Mouse (Mus musculus): ENCODE data around the gene Zfp217. TPM values are rescaled to one million over a fixed set of nuclear protein-coding genes. Genes with fewer than 3 reads are reported as not detected.

Gene Zfp217
- total RNA-seq, 1 experiment from 2014 or later: 35.4 TPM

DNA sequence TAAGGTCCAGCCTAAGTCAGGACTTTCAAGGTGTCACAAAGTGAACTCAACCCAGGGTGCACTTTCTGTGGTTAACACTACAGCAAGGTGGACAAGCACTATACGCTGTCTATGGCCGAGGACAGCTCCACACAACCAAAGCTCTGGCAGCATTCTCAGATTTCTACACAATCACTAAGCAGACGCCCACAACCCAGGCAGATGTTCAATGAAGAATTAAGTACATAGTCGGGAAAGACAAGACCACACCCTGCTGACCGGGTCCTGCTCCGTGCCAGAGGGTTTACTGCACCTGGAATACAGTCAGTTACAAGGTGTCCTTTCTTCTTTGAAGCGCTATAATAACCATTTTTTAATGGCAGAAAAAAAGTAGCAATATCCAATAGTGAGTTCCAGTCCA lies 25.7 kb downstream of the Zfp217 start:
- no peak for ATAC-seq (replicated peaks in 1 of 2; ENCODE audit: insufficient read depth in 1 of 2, low FRiP score in 2 of 2, low TSS enrichment in 1 of 2, low read depth in 1 of 2, poor library complexity in 2 of 2, severe bottlenecking in 2 of 2)

DNA sequence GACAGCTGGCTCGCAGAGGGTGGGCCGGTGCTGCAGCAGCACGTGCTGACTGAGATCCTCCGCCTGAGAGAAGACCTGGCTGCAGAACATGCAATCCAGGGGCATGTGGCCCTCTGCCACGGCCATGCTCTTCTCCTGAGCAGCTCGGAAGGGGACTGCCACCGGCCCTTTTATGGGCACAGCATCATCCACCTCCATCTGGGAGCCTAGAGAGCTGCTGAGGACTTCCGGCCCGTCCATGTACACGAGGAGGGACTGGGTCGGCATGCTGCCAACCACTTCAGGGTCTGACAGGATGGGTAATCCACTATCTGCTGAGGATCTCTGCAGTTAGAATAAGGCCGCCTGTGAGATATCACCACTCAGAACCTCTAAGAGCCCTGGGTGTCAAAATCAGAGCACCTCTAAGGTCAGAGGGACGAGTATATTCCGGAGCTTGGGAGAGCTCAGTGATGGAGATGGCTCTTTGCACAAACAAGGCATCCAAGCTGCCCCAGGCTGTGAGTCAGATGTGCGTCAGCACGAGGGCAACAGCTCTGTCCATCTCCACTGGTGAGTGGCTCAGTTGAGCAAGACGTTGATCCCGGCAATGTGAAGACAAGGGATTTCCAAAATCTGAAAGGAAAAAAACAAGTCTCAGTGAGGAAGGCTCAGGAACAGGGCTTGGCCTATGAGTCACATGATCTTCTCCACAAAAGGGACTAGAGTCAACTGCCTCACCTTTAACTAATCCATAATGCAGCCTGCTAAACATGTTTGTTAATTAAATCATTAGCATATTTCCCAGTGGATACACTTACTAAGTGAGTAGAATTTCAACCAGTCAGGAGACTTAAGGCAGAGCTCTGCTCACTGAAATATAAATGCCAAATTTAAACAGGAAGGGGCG lies 27.5 kb downstream of the Zfp217 start:
- ATAC-seq (replicated peaks in 1 of 2; ENCODE audit: insufficient read depth in 1 of 2, low FRiP score in 2 of 2, low TSS enrichment in 1 of 2, low read depth in 1 of 2, poor library complexity in 2 of 2, severe bottlenecking in 2 of 2): no peak

DNA sequence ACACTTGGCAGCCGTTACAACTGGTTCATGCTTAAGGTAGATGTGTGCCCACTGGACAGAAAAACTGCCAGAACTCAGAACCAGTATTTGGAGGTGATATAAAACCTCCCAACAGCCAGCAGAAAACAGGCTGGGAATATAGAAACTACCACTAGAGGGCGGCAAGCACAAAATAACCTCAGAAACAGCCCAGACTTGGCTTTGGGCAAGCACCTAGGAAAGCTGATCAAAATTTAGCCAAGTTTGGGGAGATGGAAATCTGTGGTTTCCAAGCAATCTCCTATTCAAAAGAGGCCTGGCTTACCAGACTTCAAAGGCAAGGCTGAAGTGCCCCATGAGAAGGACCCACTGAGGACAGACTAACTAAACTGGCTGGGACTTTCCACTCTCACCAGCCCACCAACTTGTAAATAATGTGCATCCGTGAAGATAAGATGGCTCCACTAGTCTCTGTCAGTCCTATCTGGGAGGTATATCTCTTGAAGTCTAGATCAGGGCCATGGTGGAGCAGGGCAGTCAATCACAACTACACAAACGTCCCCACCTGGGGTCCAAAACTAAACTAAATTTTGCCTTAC lies 31.1 kb downstream of the Zfp217 start:
- ATAC-seq (replicated peaks in 1 of 2; ENCODE audit: insufficient read depth in 1 of 2, low FRiP score in 2 of 2, low TSS enrichment in 1 of 2, low read depth in 1 of 2, poor library complexity in 2 of 2, severe bottlenecking in 2 of 2): peak; percentile 23 to 43; a peak in 1 of 4 replicates

DNA sequence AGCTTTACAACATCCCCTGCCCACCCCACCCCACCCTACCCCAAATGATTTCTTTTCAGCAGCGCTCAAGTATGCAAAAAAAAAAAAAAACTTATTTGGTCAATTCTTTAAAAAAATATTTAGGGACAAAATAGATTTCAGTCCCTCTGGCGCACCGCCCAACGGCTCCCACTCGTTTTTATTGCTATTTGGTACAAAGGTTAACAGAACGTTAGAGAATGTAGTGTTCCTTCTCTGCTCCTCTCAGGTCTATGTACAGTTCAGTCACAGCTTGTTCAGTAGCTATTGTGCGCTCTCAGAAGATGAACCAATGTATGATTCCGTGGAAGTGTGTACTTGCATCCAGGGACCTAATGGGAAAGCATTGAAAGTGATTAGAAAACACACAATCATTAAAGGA lies 37.6 kb downstream of the Zfp217 start:
- no peak for ATAC-seq (replicated peaks in 1 of 2; ENCODE audit: insufficient read depth in 1 of 2, low FRiP score in 2 of 2, low TSS enrichment in 1 of 2, low read depth in 1 of 2, poor library complexity in 2 of 2, severe bottlenecking in 2 of 2)

DNA sequence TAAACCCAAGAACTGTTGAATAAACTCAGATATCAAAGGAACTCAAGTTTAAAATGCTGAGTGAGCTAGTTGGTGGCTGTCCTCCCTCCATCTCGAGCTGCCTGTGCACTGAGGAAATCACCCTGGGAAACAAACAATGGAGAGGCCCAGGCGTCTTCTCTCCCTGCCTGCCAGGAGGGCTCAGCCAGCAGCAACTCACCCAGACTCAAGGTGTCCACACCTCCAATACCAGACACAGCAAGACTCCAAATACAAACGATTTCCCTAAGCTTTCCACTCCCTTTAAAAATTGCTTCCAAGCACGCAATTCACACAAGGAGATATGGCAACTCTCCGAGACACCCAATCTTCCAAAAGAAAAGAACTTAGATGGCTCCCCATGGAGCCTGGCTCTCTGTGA lies 38.4 kb downstream of the Zfp217 start:
- ATAC-seq (replicated peaks in 1 of 2; ENCODE audit: insufficient read depth in 1 of 2, low FRiP score in 2 of 2, low TSS enrichment in 1 of 2, low read depth in 1 of 2, poor library complexity in 2 of 2, severe bottlenecking in 2 of 2): no peak

DNA sequence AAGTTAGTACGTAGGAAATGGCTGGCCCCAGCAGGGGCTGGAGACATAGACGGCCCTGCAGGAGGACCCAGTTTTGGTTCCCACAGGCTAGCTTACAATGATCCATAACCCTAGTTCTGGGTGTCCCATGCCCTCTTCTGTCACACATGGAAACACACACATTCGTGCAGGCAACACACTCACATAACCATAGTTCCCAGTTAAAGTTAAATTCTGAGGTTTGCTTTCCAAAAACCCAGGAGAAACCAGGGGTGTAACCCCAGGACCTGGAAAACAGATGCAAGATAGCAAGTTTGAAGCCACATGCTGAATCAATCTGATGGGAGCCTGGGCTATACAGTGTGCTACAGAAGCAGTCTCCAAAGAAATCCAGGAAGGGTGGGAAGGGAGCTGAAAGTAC lies 40.1 kb downstream of the Zfp217 start:
- ATAC-seq (replicated peaks in 1 of 2; ENCODE audit: insufficient read depth in 1 of 2, low FRiP score in 2 of 2, low TSS enrichment in 1 of 2, low read depth in 1 of 2, poor library complexity in 2 of 2, severe bottlenecking in 2 of 2): peak in 1 of 2 experiments; percentile 47; a peak in 1 of 4 replicates

DNA sequence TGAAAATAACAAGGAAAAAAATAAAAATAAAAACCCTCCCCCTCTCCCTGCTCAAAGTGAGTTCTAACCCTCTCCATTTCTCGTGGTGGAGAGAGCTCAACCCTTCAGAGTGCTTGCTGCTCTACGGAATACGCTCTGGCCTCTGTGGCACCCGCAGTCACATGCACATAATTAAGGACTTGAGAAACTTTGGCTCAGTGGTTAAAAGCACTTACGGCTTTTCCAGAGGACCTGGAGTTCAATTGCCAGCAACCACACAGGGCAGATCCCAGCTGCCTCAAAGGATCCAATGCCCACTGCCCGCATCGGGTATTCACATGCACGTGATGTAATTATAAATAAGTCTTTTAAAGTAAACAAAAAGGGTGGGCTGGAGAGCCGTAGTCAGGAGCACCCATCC lies 41.9 kb downstream of the Zfp217 start:
- ATAC-seq (replicated peaks in 1 of 2; ENCODE audit: insufficient read depth in 1 of 2, low FRiP score in 2 of 2, low TSS enrichment in 1 of 2, low read depth in 1 of 2, poor library complexity in 2 of 2, severe bottlenecking in 2 of 2): no peak

DNA sequence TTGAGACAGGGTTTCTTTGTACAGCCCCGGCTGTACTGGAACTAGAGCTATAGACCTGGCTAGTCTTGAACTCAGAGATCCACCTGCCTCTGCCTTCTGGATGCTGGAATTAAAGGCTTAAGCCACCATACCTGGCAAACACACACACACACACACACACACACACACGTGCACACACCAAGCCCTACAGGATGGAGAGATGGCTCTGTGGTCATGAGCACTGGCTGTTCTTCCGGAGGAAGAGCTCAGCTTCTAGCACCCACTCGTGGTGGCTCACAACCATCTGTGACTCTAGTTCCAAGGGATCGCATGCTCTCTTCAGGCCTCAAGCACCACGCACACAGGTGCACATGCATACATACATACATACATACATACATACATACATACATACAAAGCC lies 43.5 kb downstream of the Zfp217 start:
- no peak for ATAC-seq (replicated peaks in 1 of 2; ENCODE audit: insufficient read depth in 1 of 2, low FRiP score in 2 of 2, low TSS enrichment in 1 of 2, low read depth in 1 of 2, poor library complexity in 2 of 2, severe bottlenecking in 2 of 2)

DNA sequence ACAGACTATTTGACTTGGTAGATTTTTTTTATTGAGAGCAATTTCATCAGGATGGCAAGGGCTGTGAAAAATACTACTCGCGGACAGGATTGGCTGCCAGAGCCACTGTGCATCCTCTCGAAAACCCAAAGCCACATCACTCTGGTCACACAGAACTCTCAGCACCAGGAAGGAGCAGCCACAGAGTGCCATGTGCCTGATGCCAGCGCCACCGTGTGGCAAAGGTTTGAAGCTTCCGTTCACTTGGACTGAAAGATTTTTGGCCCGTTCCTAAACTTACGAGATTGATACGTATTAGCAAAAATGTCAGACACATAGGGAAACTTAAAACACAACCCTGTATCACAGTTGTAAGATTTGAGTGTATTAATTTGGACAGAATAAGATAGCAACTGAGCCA lies 44.1 kb downstream of the Zfp217 start:
- peak; percentile 63 to 68 for ATAC-seq (replicated peaks in 1 of 2; ENCODE audit: insufficient read depth in 1 of 2, low FRiP score in 2 of 2, low TSS enrichment in 1 of 2, low read depth in 1 of 2, poor library complexity in 2 of 2, severe bottlenecking in 2 of 2)

DNA sequence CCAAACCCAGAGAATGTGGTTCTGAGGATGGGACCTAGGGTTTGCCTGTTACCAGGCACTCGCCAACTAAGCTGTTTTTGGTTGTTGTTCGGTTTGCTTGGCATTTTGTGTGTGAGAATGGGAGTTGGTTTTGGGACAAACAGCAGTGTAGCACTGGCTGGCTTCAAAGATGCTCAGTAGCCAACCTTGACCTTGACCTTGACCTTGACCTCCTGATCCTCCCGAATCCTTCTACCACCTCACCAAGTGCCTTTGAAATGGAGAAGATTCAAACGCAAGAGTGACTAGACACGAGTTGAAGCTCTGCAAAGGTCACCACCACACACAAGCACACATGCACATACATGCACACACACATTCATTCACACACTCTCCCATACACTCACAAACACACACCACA lies 44.6 kb downstream of the Zfp217 start:
- ATAC-seq (replicated peaks in 1 of 2; ENCODE audit: insufficient read depth in 1 of 2, low FRiP score in 2 of 2, low TSS enrichment in 1 of 2, low read depth in 1 of 2, poor library complexity in 2 of 2, severe bottlenecking in 2 of 2): no peak

DNA sequence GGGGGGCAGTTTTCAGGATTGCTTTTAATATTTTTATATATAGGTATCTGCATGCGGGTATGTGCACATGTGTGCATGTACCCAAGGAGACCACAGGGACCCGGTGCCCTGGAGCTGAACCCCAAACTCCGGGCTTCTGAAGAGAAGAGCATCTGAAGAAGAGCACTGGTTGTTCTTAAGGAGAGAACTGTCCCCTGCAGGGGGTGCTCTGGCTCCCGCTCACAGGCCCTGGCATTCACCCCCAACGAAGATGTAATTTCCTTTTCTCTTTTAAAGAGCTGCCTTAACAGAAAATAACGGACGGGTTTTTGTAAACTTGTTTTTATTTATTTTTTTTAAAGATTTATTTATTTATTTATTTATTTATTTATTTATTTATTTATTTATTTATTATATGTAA lies 46.0 kb downstream of the Zfp217 start:
- ATAC-seq (replicated peaks in 1 of 2; ENCODE audit: insufficient read depth in 1 of 2, low FRiP score in 2 of 2, low TSS enrichment in 1 of 2, low read depth in 1 of 2, poor library complexity in 2 of 2, severe bottlenecking in 2 of 2): no peak

DNA sequence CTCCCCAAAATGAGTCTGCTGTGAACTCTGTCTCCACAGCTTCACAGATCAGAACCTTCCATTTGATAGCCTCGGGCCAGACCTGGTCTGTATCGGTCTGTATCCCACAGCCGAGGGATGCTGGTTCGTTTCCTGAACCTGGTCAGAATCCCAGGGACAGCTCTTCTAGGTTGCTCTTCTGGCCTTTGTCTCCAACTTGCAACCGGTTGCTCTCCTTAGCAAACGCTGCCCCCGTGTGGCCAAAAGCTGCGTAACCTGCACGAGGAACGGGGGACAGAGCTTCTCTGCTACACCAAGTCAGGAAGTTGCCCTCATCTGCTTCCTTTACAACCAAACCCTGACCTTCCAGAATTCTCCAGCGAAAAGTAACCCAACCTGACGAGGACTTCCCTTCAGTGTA lies 46.8 kb downstream of the Zfp217 start:
- peak; percentile 82 to 83 for ATAC-seq (replicated peaks in 1 of 2; ENCODE audit: insufficient read depth in 1 of 2, low FRiP score in 2 of 2, low TSS enrichment in 1 of 2, low read depth in 1 of 2, poor library complexity in 2 of 2, severe bottlenecking in 2 of 2)

DNA sequence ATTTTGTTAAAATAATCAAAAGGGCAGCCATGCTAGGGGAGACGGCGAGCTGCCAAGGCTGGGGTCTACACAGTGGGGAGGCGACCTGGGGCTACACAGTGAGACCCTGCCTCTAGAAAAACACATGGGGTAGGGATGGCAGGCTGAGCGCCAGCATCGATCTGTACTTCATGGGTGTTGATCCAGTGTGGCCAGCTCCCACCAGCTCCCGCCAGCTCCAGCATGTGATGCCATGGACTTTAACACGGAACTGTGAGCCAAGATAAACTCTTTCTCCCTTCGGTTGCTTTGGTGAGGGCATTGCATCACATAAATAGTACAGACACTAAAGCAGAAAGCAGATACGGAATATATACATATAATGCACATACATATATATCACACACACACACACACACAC lies 53.0 kb downstream of the Zfp217 start:
- no peak for ATAC-seq (replicated peaks in 1 of 2; ENCODE audit: insufficient read depth in 1 of 2, low FRiP score in 2 of 2, low TSS enrichment in 1 of 2, low read depth in 1 of 2, poor library complexity in 2 of 2, severe bottlenecking in 2 of 2)

DNA sequence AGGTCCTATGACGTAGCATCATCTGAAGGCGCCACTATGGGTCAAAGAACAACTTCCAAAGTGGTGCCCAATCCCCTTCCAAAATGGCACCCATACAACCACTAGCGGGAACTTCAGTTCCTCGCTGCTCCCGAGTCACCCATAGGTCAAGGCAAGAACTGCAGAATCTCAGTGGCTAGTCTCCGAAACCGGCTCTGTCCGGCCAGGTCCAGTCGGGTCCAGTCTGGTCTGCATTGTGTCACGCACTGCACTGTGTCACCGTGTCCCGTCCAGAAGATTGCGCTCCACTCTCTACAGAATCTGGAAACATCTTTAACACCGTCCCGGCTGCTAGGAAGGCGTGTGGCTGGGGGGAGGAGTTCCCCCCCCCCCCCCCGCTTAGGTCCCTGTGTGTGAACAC lies 53.7 kb downstream of the Zfp217 start:
- no peak for ATAC-seq (replicated peaks in 1 of 2; ENCODE audit: insufficient read depth in 1 of 2, low FRiP score in 2 of 2, low TSS enrichment in 1 of 2, low read depth in 1 of 2, poor library complexity in 2 of 2, severe bottlenecking in 2 of 2)

DNA sequence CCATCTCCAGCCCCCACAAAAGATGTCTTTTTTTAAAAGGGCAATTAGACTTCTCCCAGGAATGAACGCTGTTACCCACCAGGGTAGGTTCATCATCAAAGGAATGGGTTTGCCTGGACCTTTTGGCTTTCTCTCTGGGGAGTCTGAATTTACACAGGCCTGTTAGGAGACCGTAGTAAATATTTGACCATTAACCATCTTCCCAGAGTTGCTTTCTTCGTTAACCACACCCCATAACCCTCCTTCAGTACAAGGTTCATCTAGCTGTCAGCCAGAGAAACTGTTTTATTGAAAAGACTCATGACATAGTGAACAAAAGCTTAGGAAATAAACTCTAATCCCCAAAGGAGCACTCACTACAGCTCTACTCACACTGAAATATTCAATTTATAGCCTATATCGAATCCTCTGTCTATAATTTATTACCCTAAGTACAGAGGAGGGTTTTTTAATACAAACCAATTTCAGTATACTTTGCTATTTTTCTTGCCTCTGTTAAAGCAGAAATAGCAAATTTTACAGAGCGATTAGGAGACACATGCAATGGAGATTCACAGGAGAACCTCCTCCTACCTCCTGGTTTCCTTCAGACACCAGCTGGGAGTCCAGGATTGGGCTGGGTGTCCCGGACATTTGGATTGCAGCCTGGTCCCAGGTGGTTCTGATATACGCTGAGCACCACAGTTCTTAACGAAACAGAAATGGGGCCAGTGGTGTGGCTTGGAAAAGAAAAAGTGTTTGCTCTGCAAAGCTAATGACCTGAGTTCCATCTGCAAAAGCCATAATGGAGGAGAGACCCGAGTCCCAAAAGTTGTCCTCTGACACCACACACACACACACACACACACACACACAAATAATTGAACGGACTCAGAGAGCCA lies 56.1 kb downstream of the Zfp217 start:
- no peak for ATAC-seq (replicated peaks in 1 of 2; ENCODE audit: insufficient read depth in 1 of 2, low FRiP score in 2 of 2, low TSS enrichment in 1 of 2, low read depth in 1 of 2, poor library complexity in 2 of 2, severe bottlenecking in 2 of 2)

DNA sequence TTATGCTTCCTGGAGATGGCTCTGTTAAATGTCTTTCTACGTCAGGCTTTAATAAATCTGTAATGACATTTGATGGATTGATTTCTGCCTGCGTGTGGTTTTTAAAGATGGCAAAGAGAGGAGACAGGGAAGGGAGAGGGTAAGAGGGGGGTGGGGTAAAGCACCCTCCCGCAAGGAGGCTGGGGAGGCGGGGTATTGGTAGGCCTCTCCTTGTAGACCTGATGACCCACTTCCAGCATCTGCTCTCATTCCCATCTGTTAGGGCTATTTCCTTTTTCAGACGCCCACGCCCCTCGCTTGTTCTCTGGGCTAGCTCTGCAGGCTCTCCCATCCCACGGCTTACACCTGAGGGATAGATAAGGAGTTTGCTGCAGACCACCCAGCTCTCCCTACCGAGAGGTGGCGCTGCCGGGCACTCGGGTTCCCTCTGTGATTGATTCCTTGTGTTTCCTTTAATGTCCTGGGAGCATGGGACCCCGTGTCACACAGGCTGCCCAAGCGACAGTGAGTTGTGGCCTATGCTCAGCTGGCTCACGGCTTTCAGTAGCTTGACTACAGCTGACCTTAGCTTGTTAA lies 69.4 kb downstream of the Zfp217 start:
- ATAC-seq (replicated peaks in 1 of 2; ENCODE audit: insufficient read depth in 1 of 2, low FRiP score in 2 of 2, low TSS enrichment in 1 of 2, low read depth in 1 of 2, poor library complexity in 2 of 2, severe bottlenecking in 2 of 2): no peak

DNA sequence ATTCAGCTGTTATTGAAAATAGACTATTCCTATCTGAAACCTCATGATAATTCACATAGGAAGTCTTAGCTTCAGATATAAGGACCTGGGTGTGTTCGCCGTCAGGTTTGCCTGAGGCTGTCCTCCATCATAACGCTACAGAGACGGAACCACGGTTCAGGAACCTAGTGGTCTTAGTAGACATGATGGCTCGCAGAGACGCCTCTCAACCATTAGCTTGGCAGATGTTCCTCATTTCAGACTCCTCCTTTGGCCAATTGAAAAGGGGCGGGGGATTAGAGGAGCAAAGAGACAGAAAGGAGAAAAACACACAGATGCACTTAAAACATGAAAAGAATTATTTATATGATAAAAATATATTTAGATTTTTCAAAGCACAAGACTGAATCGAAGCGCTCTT lies 69.9 kb downstream of the Zfp217 start:
- no peak for ATAC-seq (replicated peaks in 1 of 2; ENCODE audit: insufficient read depth in 1 of 2, low FRiP score in 2 of 2, low TSS enrichment in 1 of 2, low read depth in 1 of 2, poor library complexity in 2 of 2, severe bottlenecking in 2 of 2)
